Mouse (Mus musculus) megakaryocyte progenitor cell, adult 5-6 weeks (primary cell): ENCODE measurements around the gene Zfp994. TPM values are rescaled to one million over a fixed set of nuclear protein-coding genes. Genes with fewer than 3 reads are reported as not detected.
A peak's percentile ranks its signal among the peaks of the same experiment; 100 is the strongest.
"Not testable (repeated sequence)": the region's sequence is repeated elsewhere in the genome, so short reads cannot be mapped to it uniquely, and the experiment has no call there.

Experiments
- ATAC-seq: replicated peaks from 2 replicates; pipeline ENCODE4 v1.8.0; 2016; ENCODE audit warnings: mild to moderate bottlenecking, moderate TSS enrichment, inconsistent platforms; ENCODE audit not compliant: poor library complexity
- total RNA-seq, 2 experiments: library from RNA; stranded (forward) in 1 of 2; stranded (reverse) in 1 of 2; fragments of 157-497, 149-512 nt in 1 of 2; fragments of 200-1000 nt in 1 of 2; gene quantifications; 2 replicates each; pipeline versions ENCODE4 v1.2.3 to v1.2.4; 2015 to 2017

Zfp994 gene
- total RNA-seq (2015) (7.7 and 10.0 TPM in 2 replicates), total RNA-seq (2017) (5.4 and 8.3 TPM in 2 replicates)

- peak; percentile 100 for ATAC-seq
Measured at GRCm38 (mm10) chr17:22225422-22226012, at the start of gene Zfp994. Gene Zfp994, minus strand, starts transcription at chr17:22225616.

GRCm38 (mm10) chr17:22230701-22231100 lies 5.3 kb upstream of the Zfp994 start:
- ATAC-seq = not testable (repeated sequence)

- ATAC-seq = peak; percentile 20
Measured at GRCm38 (mm10) chr17:22225015-22225414, 401 bp downstream of the Zfp994 start.

GRCm38 (mm10) chr17:22165722-22166294 lies 59.6 kb downstream of the Zfp994 start, which contains the start of gene Zfp947:
Gene Zfp947, minus strand, starts transcription at chr17:22166190.
- ATAC-seq = peak; percentile 93

- ATAC-seq = peak; percentile 27; the same call in 1 of the 2 replicates
Measured at GRCm38 (mm10) chr17:22165304-22165703, 60.1 kb downstream of the Zfp994 start.

GRCm38 (mm10) chr17:22153951-22154350 lies 71.5 kb downstream of the Zfp994 start:
- ATAC-seq = peak; percentile 65

Other genes with a start within 250 kb of the Zfp994 start
- gene Zfp947, start 59.4 kb downstream of the Zfp994 start, total RNA-seq (2015) = 3.7 and 5.2 TPM in 2 replicates
- gene Zfp947, start 59.4 kb downstream of the Zfp994 start, total RNA-seq (2017) = 4.3 and 5.6 TPM in 2 replicates
- 29.8 and 35.3 TPM in 2 replicates for gene CT030661.1, start 89.2 kb upstream of the Zfp994 start, total RNA-seq (2015)
- 16.3 and 22.5 TPM in 2 replicates for gene CT030661.1, start 89.2 kb upstream of the Zfp994 start, total RNA-seq (2017)
- gene Zfp944, start 135.8 kb upstream of the Zfp994 start, total RNA-seq (2015) = 19.3 and 22.5 TPM in 2 replicates
- 6.3 and 8.8 TPM in 2 replicates for gene Zfp944, start 135.8 kb upstream of the Zfp994 start, total RNA-seq (2017)
- 13.4 and 14.5 TPM in 2 replicates for gene Zfp758, start 135.8 kb upstream of the Zfp994 start, total RNA-seq (2015)
- 10.4 and 12.8 TPM in 2 replicates for gene Zfp758, start 135.8 kb upstream of the Zfp994 start, total RNA-seq (2017)
- gene Zfp946, start 198.6 kb upstream of the Zfp994 start, total RNA-seq (2015) = 7.7 and 9.2 TPM in 2 replicates
- 3.7 and 6.3 TPM in 2 replicates for gene Zfp946, start 198.6 kb upstream of the Zfp994 start, total RNA-seq (2017)